Mouse (Mus musculus): ENCODE data around the gene Gm45713. TPM values are rescaled to one million over a fixed set of nuclear protein-coding genes. Genes with fewer than 3 reads are reported as not detected.
"Not testable (repeated sequence)": the region's sequence is repeated elsewhere in the genome, so short reads cannot be mapped to it uniquely, and the experiment has no call there.

Gene Gm45713
- total RNA-seq, 2 experiments from 2014 or later, result not detected

DNA sequence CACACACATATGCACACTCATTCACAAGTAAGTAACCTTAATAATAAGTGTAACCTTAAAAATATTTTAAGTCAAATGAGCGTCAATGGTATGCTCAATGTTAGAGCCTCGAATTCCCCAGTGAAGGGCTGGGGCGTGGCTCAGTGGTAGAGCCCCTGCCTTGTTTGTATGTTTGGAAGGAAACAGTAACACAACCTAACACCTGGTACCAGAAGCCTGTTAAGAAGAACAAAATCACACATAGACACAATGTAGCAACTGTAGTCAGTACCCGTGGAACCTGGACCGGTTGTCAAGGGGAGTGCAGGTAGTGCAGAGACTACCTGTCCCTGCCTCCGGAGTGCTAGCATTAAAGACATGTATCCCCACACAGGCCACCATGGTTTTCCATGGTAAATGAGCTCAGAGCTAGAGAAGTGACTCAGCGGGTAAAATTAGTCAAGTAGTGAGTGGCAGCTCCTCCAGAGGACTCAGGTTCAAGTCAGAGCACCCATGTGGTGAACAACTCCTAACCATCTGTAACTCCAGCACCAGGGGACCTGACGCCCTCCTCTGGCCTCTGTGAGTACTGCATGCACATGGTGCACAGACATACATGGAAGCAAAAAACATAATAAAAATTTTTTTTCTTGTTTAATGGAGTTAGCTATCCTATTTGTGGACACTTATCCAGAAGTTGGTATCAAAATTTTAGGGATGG is 37.3 kb downstream of the Gm45713 start:
- DNase-seq (ENCODE audit: low spot score in 2 of 2), result no peak

DNA sequence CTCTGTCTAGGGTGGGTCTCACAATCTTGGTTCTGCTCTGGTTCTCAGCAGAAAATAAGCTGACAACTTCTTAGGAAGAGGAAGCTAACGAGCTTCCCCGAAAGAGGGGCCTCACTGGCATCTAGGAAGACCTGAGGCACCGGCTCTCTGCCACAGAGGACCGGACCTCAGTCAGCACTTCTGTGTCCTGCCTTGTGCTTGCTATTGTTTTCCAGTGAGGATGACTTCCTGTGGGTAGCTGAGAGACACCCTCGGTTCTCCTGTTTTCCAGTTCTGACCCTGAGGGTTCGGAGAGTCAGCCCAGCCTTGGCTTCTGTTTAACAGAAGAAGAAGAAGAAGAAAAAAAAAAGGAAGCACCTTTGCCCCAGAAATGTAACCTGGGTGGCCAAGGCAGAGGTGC is 38.6 kb downstream of the Gm45713 start:
- DNase-seq (ENCODE audit: low spot score in 2 of 2), result no peak

DNA sequence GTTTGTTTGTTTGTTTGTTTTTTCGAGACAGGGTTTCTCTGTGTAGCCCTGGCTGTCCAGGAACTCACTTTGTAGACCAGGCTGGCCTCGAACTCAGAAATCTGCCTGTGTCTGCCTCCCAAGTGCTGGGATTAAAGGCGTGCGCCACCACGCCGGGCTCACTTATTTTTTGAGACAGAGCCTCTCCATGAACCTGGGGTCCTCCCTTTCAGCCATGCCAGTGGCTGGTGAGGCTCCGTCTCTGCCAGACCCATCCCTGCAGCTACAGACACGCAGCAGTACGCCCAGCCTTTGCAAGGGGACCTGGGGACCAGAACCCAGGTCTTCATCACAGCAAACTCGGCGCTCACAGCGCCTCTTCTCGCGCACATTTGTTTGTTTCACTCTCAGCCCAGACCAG is 40.1 kb downstream of the Gm45713 start:
- not testable (repeated sequence) for DNase-seq (ENCODE audit: low spot score in 2 of 2)

DNA sequence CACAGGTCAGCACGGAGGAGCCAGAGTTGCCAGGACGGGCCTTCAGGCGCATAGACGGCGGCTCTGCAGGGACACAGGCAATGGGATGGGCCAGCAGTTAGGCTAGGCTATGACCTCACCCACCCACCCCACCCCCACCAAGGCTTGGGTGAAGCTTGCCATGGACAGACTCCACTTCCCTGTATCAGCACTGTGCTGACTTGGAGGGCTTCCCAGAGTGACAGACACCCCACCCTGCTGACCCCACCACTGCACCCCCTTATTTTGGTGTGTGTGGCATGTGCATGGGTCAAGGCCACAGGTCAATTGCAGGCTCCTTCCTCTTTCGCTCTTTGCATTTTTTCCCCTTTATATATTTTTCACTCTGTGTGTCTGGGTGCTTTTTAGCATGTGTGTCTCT is 40.7 kb downstream of the Gm45713 start:
- DNase-seq (ENCODE audit: low spot score in 2 of 2), result no peak

DNA sequence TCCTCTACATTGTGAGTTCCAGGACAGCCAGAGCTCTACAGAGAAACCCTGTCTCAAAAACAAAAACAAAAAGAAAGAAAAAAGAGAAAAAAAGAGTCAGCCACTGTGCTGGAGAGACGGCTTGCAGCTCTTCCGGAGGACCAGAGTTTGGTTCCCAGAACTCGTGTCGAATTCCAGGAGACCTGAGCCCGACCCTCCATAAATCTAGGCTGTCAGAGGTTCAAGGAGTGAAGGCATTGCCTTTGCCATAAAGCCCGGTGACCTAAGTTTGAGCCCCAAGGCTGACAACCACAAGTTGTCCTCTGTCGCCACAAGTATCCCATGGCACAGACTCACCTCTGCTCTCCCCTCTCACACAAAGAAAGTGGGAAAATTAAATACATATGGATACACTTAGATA is 41.9 kb downstream of the Gm45713 start:
- no peak for DNase-seq (ENCODE audit: low spot score in 2 of 2)

DNA sequence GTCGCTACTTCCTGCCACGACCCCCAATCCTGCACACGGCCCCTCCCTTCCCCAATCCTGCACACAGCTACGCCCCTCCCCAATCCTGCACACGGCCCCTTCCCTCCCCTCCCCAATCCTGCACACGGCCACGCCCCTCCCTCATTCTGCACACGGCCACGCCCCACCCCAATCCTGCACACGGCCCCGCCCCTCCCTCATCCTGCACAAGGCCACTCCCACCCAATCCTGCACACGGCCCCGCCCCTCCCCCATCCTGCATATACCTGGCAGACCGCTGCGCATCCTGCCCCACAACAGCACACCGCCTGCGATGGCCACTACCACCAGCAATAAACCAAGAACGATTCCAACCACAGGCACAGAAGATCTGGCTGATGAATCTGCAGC is 42.5 kb downstream of the Gm45713 start:
- DNase-seq (ENCODE audit: low spot score in 2 of 2), result no peak

DNA sequence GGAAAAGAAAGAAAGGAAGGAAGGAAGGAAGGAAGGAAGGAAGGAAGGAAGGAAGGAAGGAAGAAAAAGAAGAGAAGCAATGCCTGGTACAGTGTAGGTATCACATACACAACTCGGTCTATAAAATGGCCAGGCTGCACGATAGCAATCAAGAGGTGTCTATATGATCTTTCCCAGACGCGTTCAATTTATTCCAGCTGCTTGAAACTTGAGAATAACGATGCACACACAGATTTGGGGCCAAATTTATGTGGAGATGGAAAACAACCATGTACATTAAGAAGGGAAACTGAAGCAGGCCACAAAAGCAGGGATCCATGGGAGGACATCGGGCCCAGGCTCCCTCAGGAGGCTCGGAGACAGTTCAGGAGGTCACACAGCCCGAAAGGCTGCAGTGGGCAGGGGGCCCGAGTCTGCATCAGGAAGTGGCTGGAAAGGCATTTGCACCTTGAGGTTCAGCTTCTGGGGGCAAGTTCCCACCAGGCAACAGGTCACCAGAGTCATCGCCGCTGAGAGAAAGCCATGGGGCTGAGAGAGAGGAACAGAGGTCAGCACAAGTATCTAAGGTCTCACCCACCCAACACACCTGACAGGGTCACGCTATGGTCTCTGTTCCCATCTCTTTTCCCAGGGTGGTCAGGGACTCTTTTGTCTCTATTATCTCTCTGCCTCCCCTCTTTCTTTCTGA is 43.1 kb downstream of the Gm45713 start:
- no peak for DNase-seq (ENCODE audit: low spot score in 2 of 2)

DNA sequence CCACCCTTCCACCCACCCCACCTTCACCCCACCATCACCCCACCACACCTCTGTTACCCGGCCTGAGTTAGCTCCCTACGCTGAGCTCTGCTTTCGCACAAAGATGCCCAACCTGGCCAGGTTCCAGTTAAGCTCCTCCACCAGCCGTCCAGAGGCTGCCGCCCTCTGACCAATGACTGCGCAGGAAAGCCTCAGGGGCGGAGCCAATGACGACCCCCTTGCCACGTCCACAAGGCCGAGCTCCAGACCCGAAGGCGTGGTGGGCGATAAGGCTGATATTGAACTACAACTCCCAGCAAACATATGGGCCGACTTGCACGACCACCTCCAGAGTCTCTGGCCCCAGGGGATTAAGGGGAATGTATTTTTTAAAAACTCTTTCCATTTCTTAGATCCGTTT is 44.0 kb downstream of the Gm45713 start, which contains the start of gene Rcn3:
Rcn3 (minus strand) TSS at position 174 of the 400 bp plus-strand sequence.
- peak; percentile 63 to 75 for DNase-seq (ENCODE audit: low spot score in 2 of 2)

DNA sequence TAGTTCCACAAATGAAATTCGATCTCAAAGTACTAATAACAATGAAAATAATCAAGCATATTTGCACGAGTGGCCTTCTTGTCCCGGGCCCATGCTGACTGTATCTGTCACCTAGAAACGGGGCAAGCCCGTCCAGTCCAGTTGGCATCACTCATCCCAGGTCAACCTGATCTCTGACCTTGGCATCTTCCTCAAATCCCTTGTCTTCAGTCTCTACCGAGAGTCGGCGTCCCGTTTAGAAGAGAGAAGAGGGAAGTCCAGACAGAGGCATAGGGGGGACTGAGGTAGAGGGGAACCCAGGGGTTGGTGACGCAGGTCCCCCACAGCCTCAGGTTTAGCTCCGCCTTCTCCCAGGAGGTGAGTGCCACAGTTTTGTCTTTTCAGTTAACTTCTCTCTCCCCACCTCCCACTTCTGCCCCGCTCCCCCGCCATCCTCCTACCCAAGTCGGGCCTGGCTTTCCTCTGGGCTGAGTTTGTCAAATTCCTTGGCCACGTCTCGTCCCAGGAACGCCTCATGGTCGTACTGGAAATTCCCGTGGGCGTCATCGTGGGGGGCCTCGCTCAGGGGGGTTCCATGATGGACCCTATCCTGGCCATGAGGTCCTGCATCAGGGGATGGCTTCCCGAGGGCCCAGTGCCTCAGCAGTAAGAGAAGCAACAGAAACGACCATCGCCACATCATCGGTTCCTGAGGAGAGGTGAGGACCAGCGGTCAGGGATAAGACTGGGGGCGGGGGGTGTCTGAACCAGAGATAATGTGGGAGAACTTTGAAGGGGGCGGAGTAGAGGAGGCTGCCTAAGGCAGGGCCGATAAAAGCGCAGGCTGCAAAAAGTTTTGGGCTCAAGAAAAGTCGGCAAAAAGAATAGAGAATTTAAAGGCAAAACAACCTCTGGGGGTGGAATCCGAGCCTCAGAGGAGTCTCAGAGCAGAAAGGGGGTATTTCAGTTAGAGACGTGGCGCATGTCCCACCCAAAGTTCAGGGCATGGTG is 44.7 kb downstream of the Gm45713 start:
- no peak for DNase-seq (ENCODE audit: low spot score in 2 of 2)

DNA sequence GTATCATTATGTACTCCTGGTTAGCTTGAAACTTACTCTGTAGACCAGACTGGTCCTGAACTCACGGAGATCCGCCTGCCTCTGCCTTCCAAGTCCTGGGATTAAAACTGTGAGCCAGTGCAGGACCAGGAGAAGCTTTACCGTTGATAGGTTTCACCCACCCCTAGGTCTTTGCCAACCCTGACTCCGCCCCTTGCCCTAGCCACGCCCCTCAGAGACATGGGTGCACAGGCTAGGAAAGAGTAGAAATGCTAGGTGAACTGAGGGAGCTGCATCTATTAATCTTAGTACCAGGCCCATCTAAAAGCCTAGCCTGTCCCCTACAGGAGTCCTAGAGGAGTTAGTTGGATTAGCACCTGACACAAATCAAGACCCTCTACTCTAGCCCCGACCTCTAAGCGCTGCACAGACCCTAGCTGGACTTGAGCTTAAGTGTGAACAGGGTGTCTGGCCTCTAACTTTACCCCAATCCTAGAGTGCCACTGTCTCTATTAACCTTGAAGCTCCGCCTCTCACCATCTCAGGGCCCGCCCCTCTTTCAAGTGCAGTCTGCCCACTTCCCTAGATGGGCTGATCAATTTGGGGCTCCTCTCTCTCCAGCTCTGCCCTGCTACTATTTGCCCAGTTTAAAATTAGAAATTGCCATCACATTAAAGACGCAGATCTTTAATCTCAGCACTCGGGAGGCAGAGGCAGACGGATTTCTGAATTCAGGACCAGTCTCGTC is 45.6 kb downstream of the Gm45713 start:
- no peak for DNase-seq (ENCODE audit: low spot score in 2 of 2)

DNA sequence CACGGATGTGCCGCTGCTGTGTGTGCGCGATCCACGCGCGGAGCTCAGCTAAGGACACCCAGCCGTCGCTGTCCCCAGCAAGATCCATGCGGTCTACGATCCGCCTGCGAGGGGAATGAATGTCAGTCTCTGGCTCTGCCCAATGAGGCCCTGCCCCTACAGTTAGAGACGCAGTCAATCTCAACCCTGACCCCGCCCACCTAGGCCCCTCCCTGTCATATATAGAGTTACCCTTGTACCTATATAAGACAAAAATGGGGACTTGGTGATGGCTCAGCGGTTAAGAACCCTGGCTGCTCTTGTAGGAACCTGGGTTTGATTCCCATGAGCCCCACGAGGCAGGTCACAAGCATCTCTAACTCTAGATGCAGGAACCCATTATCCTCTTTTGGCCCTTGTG is 47.4 kb downstream of the Gm45713 start:
- no peak for DNase-seq (ENCODE audit: low spot score in 2 of 2)

DNA sequence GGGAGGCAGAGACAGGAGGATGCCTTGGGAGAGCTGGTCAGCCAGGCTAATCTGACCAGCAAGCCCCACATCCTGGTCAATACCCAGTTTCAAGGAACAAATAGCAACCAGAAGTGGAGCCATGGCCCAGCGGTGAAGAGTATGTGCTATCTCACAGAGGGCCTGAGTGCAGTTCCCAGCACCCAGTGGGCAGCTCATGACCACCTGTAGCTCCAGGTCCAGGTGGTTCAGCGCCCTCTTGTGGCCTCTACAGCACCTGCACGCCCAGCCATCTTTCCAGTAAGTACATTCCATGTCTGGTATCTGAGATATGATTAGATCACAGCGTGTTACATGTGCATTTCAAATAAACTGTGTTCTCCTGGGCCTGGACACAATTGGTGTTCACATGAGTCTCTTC is 49.9 kb downstream of the Gm45713 start:
- DNase-seq (ENCODE audit: low spot score in 2 of 2), result no peak

DNA sequence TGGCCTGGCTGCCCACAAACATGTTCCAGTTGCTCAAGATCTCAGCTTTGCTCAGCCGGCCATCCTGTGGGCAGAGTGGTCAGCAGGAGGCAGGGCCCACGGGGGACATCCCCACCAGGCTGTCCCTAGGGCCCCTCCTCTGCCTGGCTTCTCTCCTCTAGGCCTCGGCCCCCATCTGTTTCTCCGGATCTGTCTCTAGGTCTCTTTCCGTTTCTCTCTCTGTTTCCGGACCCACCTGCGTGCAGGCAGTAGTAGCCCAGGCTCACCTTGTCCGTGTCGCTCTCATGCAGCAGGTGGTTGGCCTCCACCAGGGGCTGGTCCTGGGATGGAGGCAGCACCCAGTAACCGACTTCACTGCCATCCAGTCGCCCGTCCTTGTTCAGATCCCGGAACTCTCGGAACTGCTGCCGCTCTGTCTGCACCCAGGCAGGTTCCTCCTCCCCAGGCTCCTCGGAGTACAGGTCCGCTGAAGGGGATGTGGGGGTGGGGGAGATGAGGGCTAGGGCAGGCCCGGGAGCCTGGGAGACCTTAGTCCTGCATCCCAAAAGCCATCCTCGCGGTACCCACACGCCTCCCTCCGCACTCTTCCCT is 52.6 kb downstream of the Gm45713 start:
- DNase-seq (ENCODE audit: low spot score in 2 of 2), result no peak

DNA sequence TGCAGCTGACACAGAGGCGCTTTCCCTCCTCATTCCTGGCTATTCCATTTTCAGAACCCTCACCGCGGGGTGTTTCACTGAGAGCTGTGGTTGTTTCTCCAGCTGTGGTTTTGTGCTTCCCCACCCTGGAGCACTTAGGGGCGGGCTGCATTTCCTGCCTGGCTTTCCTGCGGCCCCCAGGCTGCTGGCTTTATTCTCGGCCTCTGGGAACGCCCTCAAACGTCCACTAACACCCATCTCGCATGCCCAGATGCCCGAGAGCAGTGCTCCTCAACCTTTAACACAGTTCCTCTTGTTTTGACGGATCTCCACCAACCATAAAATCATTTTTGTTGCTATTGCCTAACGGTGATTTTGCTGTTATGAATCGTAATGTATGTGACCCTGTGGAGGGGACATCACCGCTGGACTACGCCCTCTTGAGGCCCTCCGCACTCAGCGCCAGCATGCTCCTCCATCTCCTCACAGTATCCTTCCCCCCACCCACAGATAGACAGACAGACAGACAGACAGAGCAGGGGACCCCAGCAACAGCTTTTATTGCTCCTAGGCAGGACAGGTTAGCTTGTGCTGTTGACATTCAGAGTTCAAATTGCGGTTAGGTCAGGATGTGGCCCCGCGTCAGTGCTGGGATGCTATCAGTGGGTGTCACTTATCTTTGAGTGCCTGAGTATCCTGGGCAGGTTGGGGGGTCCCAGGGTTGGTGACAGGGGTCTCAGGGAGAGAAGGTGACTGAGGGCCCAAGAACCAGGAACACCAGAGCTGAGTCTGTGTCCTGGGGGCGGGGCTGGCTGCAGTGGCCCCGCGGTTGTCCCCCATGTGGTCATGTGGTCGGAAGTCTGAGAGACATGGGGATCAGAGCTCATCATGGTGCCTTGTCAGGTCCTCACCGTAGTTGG is 53.4 kb downstream of the Gm45713 start:
- DNase-seq (ENCODE audit: low spot score in 2 of 2), result no peak

DNA sequence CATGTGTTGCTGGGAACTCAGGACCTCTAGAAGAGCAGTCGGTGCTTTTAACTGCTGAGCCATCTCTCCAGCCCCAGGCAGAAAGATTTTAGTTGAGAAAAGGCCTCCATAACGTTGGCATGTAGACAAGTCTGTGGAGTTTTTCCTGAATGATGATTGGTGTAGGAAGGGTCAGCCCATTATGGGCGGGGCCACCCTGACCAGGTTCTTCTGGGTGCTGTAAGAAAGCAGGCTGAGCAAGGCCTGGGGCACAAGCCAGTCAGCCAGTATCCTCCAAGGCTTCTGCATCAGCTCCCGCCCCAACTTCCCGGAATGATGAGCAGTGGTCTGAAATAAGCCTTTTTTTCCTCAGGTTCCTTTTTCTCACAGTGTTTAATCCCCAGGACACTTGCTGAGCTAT is 55.0 kb downstream of the Gm45713 start:
- no peak for DNase-seq (ENCODE audit: low spot score in 2 of 2)

DNA sequence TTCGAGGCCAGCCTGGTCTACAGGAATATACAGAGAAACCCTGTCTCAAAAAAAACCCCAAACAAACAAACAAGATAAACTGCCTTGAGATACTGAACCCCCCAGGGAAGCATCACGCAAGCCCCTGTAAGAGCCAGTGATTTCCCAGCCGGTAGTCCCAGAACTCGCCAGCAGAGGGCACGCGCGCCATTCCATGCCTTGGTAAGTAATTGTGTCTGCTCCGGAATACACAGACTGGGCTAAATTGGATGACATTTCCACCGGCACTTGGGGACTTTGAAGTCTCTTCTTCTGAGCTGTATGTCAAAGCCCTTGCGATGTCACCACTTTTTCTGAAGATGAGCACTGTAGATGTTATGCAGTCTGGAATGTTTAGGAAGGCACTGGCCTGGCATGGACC is 56.2 kb downstream of the Gm45713 start:
- peak; percentile 97 to 98 for DNase-seq (ENCODE audit: low spot score in 2 of 2)

DNA sequence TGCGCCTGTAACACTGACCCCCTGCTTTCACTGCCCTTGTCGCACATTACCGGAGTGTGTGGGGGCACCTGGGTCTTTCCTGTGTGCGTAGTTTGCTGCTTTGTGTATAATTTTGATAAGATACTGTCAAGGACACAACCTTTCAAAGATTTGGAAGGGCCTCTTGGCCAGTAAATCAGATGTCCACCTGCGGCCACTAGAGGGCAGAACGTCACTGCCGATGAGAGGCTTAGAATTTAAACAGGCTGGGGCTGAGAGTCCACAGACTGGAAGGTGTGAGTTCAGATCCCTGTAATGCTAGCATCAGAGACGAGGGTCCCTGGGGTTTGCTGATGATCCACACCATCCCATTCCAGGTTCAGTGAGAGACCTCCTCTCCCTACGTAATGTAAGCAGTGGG is 57.5 kb downstream of the Gm45713 start:
- DNase-seq (ENCODE audit: low spot score in 2 of 2), result peak; percentile 70 to 76

DNA sequence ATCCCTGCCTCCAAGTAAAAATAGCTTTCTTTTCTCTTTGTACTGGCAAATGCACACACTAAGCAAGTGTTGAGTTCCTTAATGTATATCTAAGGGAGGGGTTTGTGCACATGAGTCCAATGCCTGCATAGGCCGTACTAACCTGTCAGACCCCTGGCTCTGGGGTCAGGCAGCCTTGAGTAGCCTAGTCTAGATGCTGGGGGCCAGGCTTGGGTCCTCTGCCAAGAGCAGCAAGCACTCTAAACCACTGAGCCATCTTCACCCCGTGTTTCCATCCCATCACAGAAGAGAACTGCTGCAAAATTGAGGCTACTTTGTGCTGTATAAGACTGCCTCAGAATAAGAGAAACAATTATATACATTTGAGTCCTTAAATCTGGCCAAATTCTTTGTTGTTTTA is 58.2 kb downstream of the Gm45713 start:
- no peak for DNase-seq (ENCODE audit: low spot score in 2 of 2)

DNA sequence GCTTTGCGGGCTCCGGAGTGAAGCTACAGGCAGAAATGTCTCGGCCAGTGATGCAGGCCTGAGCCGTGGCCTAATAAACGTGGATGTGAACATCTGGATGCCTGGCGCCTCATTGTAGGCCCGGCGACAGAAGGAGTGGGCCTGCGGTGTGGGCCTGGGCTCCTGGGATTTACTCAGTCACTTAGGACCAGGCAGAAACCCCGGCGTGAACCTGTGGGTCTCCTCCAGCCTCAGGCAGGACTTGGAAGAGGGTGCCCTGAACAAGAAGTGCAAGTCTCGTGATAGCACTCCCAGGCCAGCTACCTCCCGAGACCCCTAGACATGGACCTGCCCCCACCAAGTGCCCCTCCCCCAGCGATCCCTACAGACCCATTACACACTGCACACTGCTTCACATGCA is 58.7 kb downstream of the Gm45713 start:
- DNase-seq (ENCODE audit: low spot score in 2 of 2), result no peak

DNA sequence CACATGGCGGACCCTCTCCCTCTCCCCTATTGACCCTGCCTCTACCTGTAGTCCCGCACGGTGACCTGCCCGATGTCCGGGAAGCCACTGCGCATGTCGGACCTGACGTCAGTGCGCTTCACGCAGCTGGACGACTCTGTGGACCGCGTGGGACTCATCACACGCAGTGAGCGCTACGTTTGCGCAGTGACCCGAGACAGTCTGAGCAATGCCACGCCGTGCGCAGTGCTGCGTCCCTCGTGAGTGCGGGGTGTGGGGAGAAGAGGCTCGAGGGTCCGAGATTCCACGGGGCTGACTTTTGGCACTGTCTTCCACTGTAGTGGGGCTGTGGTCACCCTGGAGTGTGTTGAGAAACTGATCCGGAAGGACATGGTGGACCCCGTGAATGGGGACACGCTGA is 59.5 kb downstream of the Gm45713 start:
- no peak for DNase-seq (ENCODE audit: low spot score in 2 of 2)

Measured in layer of hippocampus, postnatal 10 days (tissue).